Mouse (Mus musculus) neural tube, embryonic 15.5 days (tissue): ENCODE results near the gene Syce1. TPM values are rescaled to one million over a fixed set of nuclear protein-coding genes. Genes with fewer than 3 reads are reported as not detected.
"Not testable (repeated sequence)": the region's sequence is repeated elsewhere in the genome, so short reads cannot be mapped to it uniquely, and the experiment has no call there.

Experiments
- ATAC-seq: fragments of 200-750 bp; cut with Nextera tagmentation; 2 replicates; pipeline ENCODE4 v1.8.0; 2017; ENCODE audit warnings: mild to moderate bottlenecking, moderate TSS enrichment, moderate library complexity; ENCODE audit not compliant: low FRiP score
- H3K27ac ChIP-seq: fragments of 300-500 bp; sonication (generic); replicated peaks from 2 replicates; pipeline ENCODE4 v1.5.1; 2015; ENCODE audit warnings: mild to moderate bottlenecking, inconsistent platforms
- H3K27me3 ChIP-seq: fragments of 300-500 bp; sonication (generic); replicated peaks from 2 replicates; pipeline ENCODE4 v1.6.1; 2015; ENCODE audit warnings: inconsistent platforms
- H3K36me3 ChIP-seq: fragments of 300-500 bp; sonication (generic); 2 replicates; pipeline ENCODE4 v1.6.1; 2015; ENCODE audit warnings: inconsistent platforms
- H3K4me1 ChIP-seq: fragments of 300-500 bp; sonication (generic); 2 replicates; pipeline ENCODE4 v1.6.1; 2015; ENCODE audit warnings: inconsistent platforms
- H3K4me2 ChIP-seq: fragments of 300-500 bp; sonication (generic); 2 replicates; pipeline ENCODE4 v1.6.1; 2015; ENCODE audit warnings: inconsistent platforms, mild to moderate bottlenecking, moderate library complexity
- H3K4me3 ChIP-seq: fragments of 300-500 bp; sonication (generic); replicated peaks from 2 replicates; pipeline ENCODE4 v1.5.1; 2015; ENCODE audit warnings: mild to moderate bottlenecking, inconsistent platforms
- H3K9ac ChIP-seq: fragments of 300-500 bp; sonication (generic); replicated peaks from 2 replicates; pipeline ENCODE4 v1.6.1; 2015; ENCODE audit warnings: mild to moderate bottlenecking, inconsistent platforms
- H3K9me3 ChIP-seq: fragments of 300-500 bp; sonication (generic); replicated peaks from 2 replicates; pipeline ENCODE4 v1.6.1; 2016; ENCODE audit warnings: inconsistent platforms
- WGBS: fragments of 180-500 bp; shearing (Covaris S2); methylation state at CpG from one replicate; pipeline ENCODE4 v1.1.7; 2015; ENCODE audit warnings: mixed read lengths; 5-methylcytosine and 5-hydroxymethylcytosine counted together
- polyA plus RNA-seq: library from polyadenylated mRNA; unstranded; fragments of >200 nt; fragmentation: Nextera tagmentation; extraction: Ambion mirVana; gene quantifications from 2 replicates; pipeline ENCODE4 v1.2.1, GENCODE M21; 2015

Syce1 gene
- polyA plus RNA-seq, 1 experiment from 2014 or later = 0.47 TPM

GRCm38 (mm10) chr7:140765391-140765790, 22.3 kb downstream of the Syce1 start:
- H3K27ac ChIP-seq, H3K9me3 ChIP-seq, H3K9ac ChIP-seq, H3K4me3 ChIP-seq, ATAC-seq, H3K4me1 ChIP-seq, H3K36me3 ChIP-seq, H3K27me3 ChIP-seq, H3K4me2 ChIP-seq: not testable (repeated sequence)
- 84% methylated on average over 1 of the region's 1 CpGs for WGBS

GRCm38 (mm10) chr7:140763447-140764020, 24.1 kb downstream of the Syce1 start, which contains the start of gene Cyp2e1:
Gene Cyp2e1, plus strand, starts transcription at chr7:140763739.
- WGBS = 78% methylated on average over 7 of the region's 7 CpGs
- H3K9me3 ChIP-seq = no peaks in the 10 kb centered on the region
- no peak within 1 kb of the TSS for H3K9ac ChIP-seq
- H3K36me3 ChIP-seq = no peaks in the 10 kb centered on the region
- no peak within 1 kb of the TSS for H3K4me3 ChIP-seq
- no peak within 1 kb of the TSS for H3K27ac ChIP-seq
- ATAC-seq = no peak
- no peaks in the 10 kb centered on the region for H3K4me1 ChIP-seq
- no peak within 1 kb of the TSS for H3K4me2 ChIP-seq
- H3K27me3 ChIP-seq = no peaks in the 10 kb centered on the region

- H3K27ac ChIP-seq = no peak overlapping the region
- H3K4me2 ChIP-seq = no peak overlapping the region
- no peaks in the 10 kb centered on the region for H3K4me1 ChIP-seq
- H3K27me3 ChIP-seq = no peaks in the 10 kb centered on the region
- no peak for ATAC-seq
- H3K36me3 ChIP-seq = no peaks in the 10 kb centered on the region
- H3K9me3 ChIP-seq = no peaks in the 10 kb centered on the region
- H3K9ac ChIP-seq = no peak overlapping the region
- H3K4me3 ChIP-seq = no peak overlapping the region
Measured at GRCm38 (mm10) chr7:140760647-140761046, 27.0 kb downstream of the Syce1 start.

- no peak for ATAC-seq
- Histone ChIP-seq H3K27ac (no peak overlapping the region), H3K4me1 (no peaks in the 10 kb centered on the region), H3K9me3 (no peaks in the 10 kb centered on the region), H3K4me3 (no peak overlapping the region), H3K4me2 (no peak overlapping the region), H3K9ac (no peak overlapping the region), H3K27me3 (no peaks in the 10 kb centered on the region), H3K36me3 (no peaks in the 10 kb centered on the region)
- 79% methylated on average over 4 of the region's 4 CpGs for WGBS
Measured at GRCm38 (mm10) chr7:140756151-140756854, 31.3 kb downstream of the Syce1 start.

DNA sequence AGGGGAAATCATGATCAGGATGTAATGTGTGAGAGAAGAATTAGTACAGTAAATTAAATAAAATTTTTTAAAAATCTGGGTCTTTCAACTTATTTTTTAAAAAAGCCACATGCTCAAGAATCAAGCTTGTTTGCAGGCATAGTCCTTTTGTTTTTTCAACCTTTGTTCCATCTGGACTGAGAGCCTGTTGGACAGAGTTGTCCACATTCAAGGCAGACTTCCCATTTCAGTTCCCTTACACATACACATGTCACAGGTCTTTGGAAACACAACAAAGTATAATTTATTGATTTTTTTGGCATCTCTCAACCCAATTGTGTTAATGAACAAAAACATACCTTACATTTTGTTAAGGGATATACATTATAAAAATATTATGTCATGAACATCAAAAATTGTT, 33.1 kb downstream of the Syce1 start:
- H3K27ac ChIP-seq = no peak overlapping the region
- ATAC-seq = no peak
- H3K9ac ChIP-seq = no peak overlapping the region
- H3K4me1 ChIP-seq = no peaks in the 10 kb centered on the region
- H3K4me2 ChIP-seq = no peak overlapping the region
- no peaks in the 10 kb centered on the region for H3K36me3 ChIP-seq
- H3K27me3 ChIP-seq = no peaks in the 10 kb centered on the region
- no peak overlapping the region for H3K4me3 ChIP-seq
- no peaks in the 10 kb centered on the region for H3K9me3 ChIP-seq

- no peak for ATAC-seq
- no peaks in the 10 kb centered on the region for H3K36me3 ChIP-seq
- H3K27ac ChIP-seq = no peak overlapping the region
- H3K4me1 ChIP-seq = no peaks in the 10 kb centered on the region
- no peak overlapping the region for H3K4me2 ChIP-seq
- H3K27me3 ChIP-seq = no peaks in the 10 kb centered on the region
- H3K9me3 ChIP-seq = no peaks in the 10 kb centered on the region
- 85% methylated on average over 3 of the region's 3 CpGs for WGBS
- no peak overlapping the region for H3K4me3 ChIP-seq
- no peak overlapping the region for H3K9ac ChIP-seq
Measured at GRCm38 (mm10) chr7:140748827-140749160, 38.9 kb downstream of the Syce1 start.

DNA sequence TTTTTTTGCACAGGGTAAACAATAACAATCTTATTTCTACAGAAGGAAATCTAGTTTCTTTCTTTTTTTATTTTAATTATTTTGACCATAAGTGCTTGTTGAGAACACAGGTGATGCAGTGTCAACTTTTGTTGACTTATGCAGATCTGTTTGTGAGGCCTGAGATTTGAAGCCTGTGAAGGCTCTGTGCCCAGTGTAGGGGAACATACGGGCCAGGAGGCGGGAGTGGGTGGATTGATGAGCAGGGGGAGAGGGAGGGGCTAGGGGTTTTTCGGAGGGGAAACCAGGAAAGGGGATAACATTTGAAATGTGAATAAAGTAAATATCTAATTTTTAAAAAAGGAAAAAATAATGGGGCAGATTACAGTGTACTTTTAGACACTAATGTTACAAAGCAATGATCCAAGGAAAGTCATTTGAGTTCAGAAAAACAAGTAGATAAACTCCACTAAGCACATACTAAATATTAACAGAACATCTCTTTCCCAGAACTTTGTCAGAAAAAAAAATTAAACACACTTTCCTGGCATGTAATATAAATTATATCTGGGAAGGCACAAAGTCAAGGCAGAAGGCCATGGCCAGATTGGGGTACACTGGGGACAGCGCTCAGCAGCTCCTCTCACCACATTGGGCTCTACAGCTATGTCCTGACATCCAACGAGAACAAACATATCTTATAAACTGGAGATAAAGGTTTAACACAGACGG, 39.4 kb downstream of the Syce1 start:
- Histone ChIP-seq H3K36me3 (no peaks in the 10 kb centered on the region), H3K4me2 (no peak overlapping the region), H3K27me3 (no peaks in the 10 kb centered on the region), H3K4me1 (no peaks in the 10 kb centered on the region), H3K27ac (no peak overlapping the region), H3K4me3 (no peak overlapping the region), H3K9me3 (no peaks in the 10 kb centered on the region), H3K9ac (no peak overlapping the region)
- no peak for ATAC-seq
- WGBS = 93% methylated on average over 6 of the region's 6 CpGs

- no peak for ATAC-seq
- Histone ChIP-seq H3K4me1 (no peaks in the 10 kb centered on the region), H3K27ac (no peak overlapping the region), H3K36me3 (no peaks in the 10 kb centered on the region), H3K4me3 (no peak overlapping the region), H3K9ac (no peak overlapping the region), H3K9me3 (no peaks in the 10 kb centered on the region), H3K27me3 (no peaks in the 10 kb centered on the region), H3K4me2 (no peak overlapping the region)
- WGBS = 85% methylated on average over 3 of the region's 3 CpGs
Measured at GRCm38 (mm10) chr7:140747402-140747801, 40.2 kb downstream of the Syce1 start.

DNA sequence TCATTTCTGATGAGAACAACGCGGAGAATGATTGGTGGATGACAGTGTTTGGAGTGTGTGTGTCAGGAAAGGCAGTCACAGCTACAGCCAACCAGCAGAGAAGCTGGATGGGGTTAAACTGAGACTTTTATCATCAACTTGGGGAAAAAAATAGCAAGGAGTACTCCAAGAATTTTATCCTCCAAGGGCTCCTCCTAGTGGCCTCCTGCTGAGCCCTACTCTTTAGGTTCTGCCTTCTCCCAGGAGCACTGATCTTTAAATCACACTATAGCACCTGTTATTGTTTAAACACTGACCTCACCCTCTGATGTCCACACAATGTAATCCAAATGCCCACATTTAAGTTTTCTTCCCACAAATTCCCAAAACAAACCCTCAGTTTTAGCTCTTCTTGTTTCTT, 54.5 kb downstream of the Syce1 start:
- Histone ChIP-seq H3K27ac (no peak overlapping the region), H3K4me1 (no peaks in the 10 kb centered on the region), H3K4me3 (no peak overlapping the region), H3K9me3 (no peaks in the 10 kb centered on the region), H3K36me3 (no peaks in the 10 kb centered on the region), H3K9ac (no peak overlapping the region), H3K4me2 (no peak overlapping the region), H3K27me3 (no peaks in the 10 kb centered on the region)
- ATAC-seq = no peak
- 75% methylated on average over 2 of the region's 2 CpGs for WGBS

Other genes starting within 250 kb of the Syce1 start
- not detected in 2 replicates for gene Olfr538, start 220.0 kb downstream of the Syce1 start, polyA plus RNA-seq
- 0.01 TPM in 1 of 2 replicates, not detected in the other for gene Olfr46, start 186.6 kb downstream of the Syce1 start, polyA plus RNA-seq
- not detected in 2 replicates for gene Olfr61, start 158.9 kb downstream of the Syce1 start, polyA plus RNA-seq
- gene Olfr53, start 141.4 kb downstream of the Syce1 start, polyA plus RNA-seq = not detected in 2 replicates
- gene Olfr539, start 127.9 kb downstream of the Syce1 start, polyA plus RNA-seq = 0.01 TPM in 2 replicates
- gene Olfr45, start 105.9 kb downstream of the Syce1 start, polyA plus RNA-seq = not detected in 2 replicates
- not detected in 2 replicates for gene Olfr541, start 90.6 kb downstream of the Syce1 start, polyA plus RNA-seq
- not detected in 2 replicates for gene Cyp2e1, start 24.1 kb downstream of the Syce1 start, polyA plus RNA-seq
- gene Zfp941, start 34.3 kb upstream of the Syce1 start, polyA plus RNA-seq = 29.4 and 33.1 TPM in 2 replicates
- gene Urah, start 47.2 kb upstream of the Syce1 start, polyA plus RNA-seq = 0.23 and 0.46 TPM in 2 replicates
- not detected in 2 replicates for gene Scgb1c1, start 57.7 kb upstream of the Syce1 start, polyA plus RNA-seq
- not detected in 2 replicates for gene Odf3, start 60.0 kb upstream of the Syce1 start, polyA plus RNA-seq
- gene Gm45785, start 68.5 kb upstream of the Syce1 start, polyA plus RNA-seq = not detected in 2 replicates
- gene Ric8a, start 69.1 kb upstream of the Syce1 start, polyA plus RNA-seq = 91.9 and 94.8 TPM in 2 replicates
- 45.8 and 49.1 TPM in 2 replicates for gene Bet1l, start 69.7 kb upstream of the Syce1 start, polyA plus RNA-seq
- 253 and 254 TPM in 2 replicates for gene Psmd13, start 94.1 kb upstream of the Syce1 start, polyA plus RNA-seq
- gene Sirt3, start 94.5 kb upstream of the Syce1 start, polyA plus RNA-seq = 61.9 and 67.8 TPM in 2 replicates
- gene Cox8b, start 112.6 kb upstream of the Syce1 start, polyA plus RNA-seq = 1.5 and 4.8 TPM in 2 replicates
- gene Nlrp6, start 133.1 kb upstream of the Syce1 start, polyA plus RNA-seq = 0.67 and 5.6 TPM in 2 replicates
- gene Pgghg, start 153.5 kb upstream of the Syce1 start, polyA plus RNA-seq = 6.3 and 10.2 TPM in 2 replicates
- gene Ifitm5, start 162.4 kb upstream of the Syce1 start, polyA plus RNA-seq = 3.0 and 4.5 TPM in 2 replicates
- not detected in 2 replicates for gene Gm45717, start 168.1 kb upstream of the Syce1 start, polyA plus RNA-seq
- gene Ifitm2, start 168.1 kb upstream of the Syce1 start, polyA plus RNA-seq = 197 and 409 TPM in 2 replicates
- 20.6 and 115 TPM in 2 replicates for gene Ifitm1, start 179.4 kb upstream of the Syce1 start, polyA plus RNA-seq
- gene Ifitm3, start 222.9 kb upstream of the Syce1 start, polyA plus RNA-seq = 50.1 and 243 TPM in 2 replicates
- gene Ifitm6, start 230.1 kb upstream of the Syce1 start, polyA plus RNA-seq = 1.7 and 1.8 TPM in 2 replicates
- gene Gm17387, start 241.3 kb upstream of the Syce1 start, polyA plus RNA-seq = not detected in 2 replicates